Mouse (Mus musculus) CH12.LX (cell line): ENCODE results near the gene Ptpn14. TPM values are rescaled to one million over a fixed set of nuclear protein-coding genes. Genes with fewer than 3 reads are reported as not detected.

Experiments used
- DNase-seq: peaks from one replicate; pipeline ENCODE4 v3.0.0-alpha.2; 2013; ENCODE audit errors: extremely low read depth
- H3K27ac ChIP-seq: 2 replicates; pipeline ENCODE4 v1.5.1; 2012; ENCODE audit warnings: low read depth, mild to moderate bottlenecking, control low read depth, moderate library complexity; ENCODE audit not compliant: insufficient read depth
- H3K27me3 ChIP-seq: replicated peaks from 2 replicates; pipeline ENCODE3; 2012; ENCODE audit warnings: inconsistent platforms
- H3K36me3 ChIP-seq, 2 experiments: replicated peaks in 1 of 2; 2 replicates each; pipeline versions ENCODE3 to v1.6.1; 2012; ENCODE audit warnings: inconsistent platforms in 1 of 2, low read length in 1 of 2, mild to moderate bottlenecking in 1 of 2, mixed read lengths in 1 of 2, moderate library complexity in 1 of 2; ENCODE audit not compliant: control insufficient read depth in 1 of 2, insufficient read depth in 1 of 2
- H3K4me1 ChIP-seq, 2 experiments: 2 replicates each; pipeline ENCODE4 v1.6.1; 2012; ENCODE audit warnings: inconsistent platforms in 1 of 2, moderate library complexity in 1 of 2; ENCODE audit not compliant: insufficient read depth in 2 of 2, control insufficient read depth in 1 of 2
- H3K4me2 ChIP-seq: 2 replicates; pipeline ENCODE4 v1.6.1; 2012; ENCODE audit warnings: low read depth, mild to moderate bottlenecking, control low read depth; ENCODE audit not compliant: poor library complexity, insufficient read depth, severe bottlenecking
- H3K4me3 ChIP-seq, 3 experiments: fragments of 150-350 bp in 1 of 3; sonication (generic) in 1 of 3; replicated peaks in 1 of 3; 2 replicates each; pipeline versions ENCODE3 to v1.5.1; 2011 to 2012; ENCODE audit warnings: low read depth in 2 of 3, low read length in 2 of 3, mild to moderate bottlenecking in 2 of 3, moderate library complexity in 2 of 3, control low read depth in 1 of 3, improper control_type of control experiment in 1 of 3, inconsistent platforms in 1 of 3, mixed read lengths in 1 of 3; ENCODE audit not compliant: poor library complexity in 1 of 3
- H3K79me2 ChIP-seq: replicated peaks from 2 replicates; pipeline ENCODE4 v1.6.1; 2012; ENCODE audit warnings: mild to moderate bottlenecking, moderate library complexity; ENCODE audit not compliant: control insufficient read depth, poor library complexity, insufficient read depth, severe bottlenecking; ENCODE audit errors: extremely low read depth
- H3K9ac ChIP-seq: 2 replicates; pipeline ENCODE4 v1.6.1; 2012; ENCODE audit warnings: low read depth, mild to moderate bottlenecking, control low read depth, moderate library complexity; ENCODE audit not compliant: insufficient read depth
- H3K9me3 ChIP-seq: replicated peaks from 2 replicates; pipeline ENCODE3; 2012; ENCODE audit warnings: low read length, inconsistent platforms, mixed read lengths
- BHLHE40 ChIP-seq: IDR thresholded peaks from 2 replicates; pipeline ENCODE4 v1.6.1; 2011; ENCODE audit warnings: mild to moderate bottlenecking, low read depth, low read length, improper control_type of control experiment
- CHD2 ChIP-seq: IDR thresholded peaks from 2 replicates; pipeline ENCODE4 v1.6.1; 2011; ENCODE audit warnings: low read length, improper control_type of control experiment
- CTCF ChIP-seq, 2 experiments: IDR thresholded peaks in 1 of 2; conservative IDR thresholded peaks in 1 of 2; 2 replicates each; pipeline ENCODE4 v1.5.1; 2011 to 2012; ENCODE audit warnings: low read depth in 2 of 2, low read length in 2 of 2, improper control_type of control experiment in 1 of 2, inconsistent platforms in 1 of 2, mild to moderate bottlenecking in 1 of 2, moderate library complexity in 1 of 2
- E2F4 ChIP-seq: IDR thresholded peaks from 2 replicates; pipeline ENCODE4 v1.6.1; 2011; ENCODE audit warnings: low read depth, low read length, improper control_type of control experiment; ENCODE audit not compliant: insufficient replicate concordance
- ELF1 ChIP-seq: IDR thresholded peaks from 2 replicates; pipeline ENCODE4 v1.6.1; 2014; ENCODE audit warnings: low read depth, mild to moderate bottlenecking, inconsistent platforms, low read length, improper control_type of control experiment
- EP300 ChIP-seq: IDR thresholded peaks from 2 replicates; pipeline ENCODE4 v1.6.1; 2011; ENCODE audit warnings: low read length, improper control_type of control experiment
- GABPA ChIP-seq: IDR thresholded peaks from 2 replicates; pipeline ENCODE4 v1.6.1; 2012; ENCODE audit warnings: low read depth, low read length, improper control_type of control experiment, inconsistent platforms; ENCODE audit not compliant: insufficient replicate concordance
- HCFC1 ChIP-seq: IDR thresholded peaks from 2 replicates; pipeline ENCODE4 v1.6.1; 2012; ENCODE audit warnings: low read depth, mild to moderate bottlenecking, inconsistent platforms, low read length, improper control_type of control experiment
- IRF4 ChIP-seq: IDR thresholded peaks from 2 replicates; pipeline ENCODE4 v1.6.1; 2014; ENCODE audit warnings: low read depth, mild to moderate bottlenecking, inconsistent platforms, low read length, improper control_type of control experiment
- JUND ChIP-seq: conservative IDR thresholded peaks from 2 replicates; pipeline ENCODE4 v1.6.1; 2011; ENCODE audit warnings: low read depth, low read length, improper control_type of control experiment
- KAT2A ChIP-seq: IDR thresholded peaks from 2 replicates; pipeline ENCODE4 v1.6.1; 2012; ENCODE audit warnings: low read length, improper control_type of control experiment, inconsistent platforms; ENCODE audit not compliant: insufficient replicate concordance
- MAFK ChIP-seq: IDR thresholded peaks from 2 replicates; pipeline ENCODE4 v1.6.1; 2011; ENCODE audit warnings: low read length, improper control_type of control experiment; ENCODE audit not compliant: insufficient replicate concordance
- MAX ChIP-seq: IDR thresholded peaks from 2 replicates; pipeline ENCODE4 v1.6.1; 2011; ENCODE audit warnings: low read length, improper control_type of control experiment
- MAZ ChIP-seq: IDR thresholded peaks from 2 replicates; pipeline ENCODE4 v1.6.1; 2012; ENCODE audit warnings: low read depth, mild to moderate bottlenecking, inconsistent platforms, low read length, improper control_type of control experiment, moderate library complexity
- MXI1 ChIP-seq: IDR thresholded peaks from 2 replicates; pipeline ENCODE4 v1.6.1; 2011; ENCODE audit warnings: mild to moderate bottlenecking, low read depth, low read length, improper control_type of control experiment
- MYC ChIP-seq: IDR thresholded peaks from 2 replicates; pipeline ENCODE4 v1.6.1; 2011; ENCODE audit warnings: low read depth, mild to moderate bottlenecking, improper control_type of control experiment, low read length
- NELFE ChIP-seq: IDR thresholded peaks from 2 replicates; pipeline ENCODE4 v1.6.1; 2011; ENCODE audit warnings: low read depth, low read length, improper control_type of control experiment
- RAD21 ChIP-seq: IDR thresholded peaks from 2 replicates; pipeline ENCODE4 v1.6.1; 2011; ENCODE audit warnings: low read depth, mild to moderate bottlenecking, low read length, improper control_type of control experiment, moderate library complexity
- RCOR1 ChIP-seq: conservative IDR thresholded peaks from 2 replicates; pipeline ENCODE4 v1.6.1; 2012; ENCODE audit warnings: low read depth, mild to moderate bottlenecking, inconsistent platforms, low read length, improper control_type of control experiment
- SIN3A ChIP-seq: IDR thresholded peaks from 2 replicates; pipeline ENCODE4 v1.6.1; 2012; ENCODE audit warnings: low read length, improper control_type of control experiment, inconsistent platforms
- SMC3 ChIP-seq: IDR thresholded peaks from 2 replicates; pipeline ENCODE4 v1.6.1; 2011; ENCODE audit warnings: low read depth, low read length, improper control_type of control experiment
- TBP ChIP-seq: conservative IDR thresholded peaks from 2 replicates; pipeline ENCODE4 v1.6.1; 2011; ENCODE audit warnings: low read depth, low read length, improper control_type of control experiment
- UBTF ChIP-seq: IDR thresholded peaks from 2 replicates; pipeline ENCODE4 v1.6.1; 2012; ENCODE audit warnings: low read depth, mild to moderate bottlenecking, inconsistent platforms, low read length, improper control_type of control experiment, moderate library complexity
- USF2 ChIP-seq: conservative IDR thresholded peaks from 2 replicates; pipeline ENCODE4 v1.6.1; 2011; ENCODE audit warnings: low read depth, low read length, improper control_type of control experiment
- ZC3H11A ChIP-seq: IDR thresholded peaks from 2 replicates; pipeline ENCODE4 v1.6.1; 2012; ENCODE audit warnings: low read depth, mild to moderate bottlenecking, inconsistent platforms, low read length, improper control_type of control experiment
- ZKSCAN1 ChIP-seq: IDR thresholded peaks from 2 replicates; pipeline ENCODE4 v1.6.1; 2012; ENCODE audit warnings: low read depth, inconsistent platforms, low read length, improper control_type of control experiment, borderline replicate concordance
- ZMIZ1 ChIP-seq: IDR thresholded peaks from 2 replicates; pipeline ENCODE4 v1.6.1; 2012; ENCODE audit warnings: low read depth, mild to moderate bottlenecking, inconsistent platforms, low read length, improper control_type of control experiment
- ZNF384 ChIP-seq: IDR thresholded peaks from 2 replicates; pipeline ENCODE4 v1.6.1; 2012; ENCODE audit warnings: low read depth, low read length, improper control_type of control experiment, inconsistent platforms
- dilution Hi-C: fragments of 300-500 bp; cut with MboI; formaldehyde crosslinking; loops from 2 replicates; pipeline ENCODE4 v1.14.3; 2020; ENCODE audit warnings: low sequenced_read_pairs; ENCODE audit not compliant: extremely low pct_unique_long_range_greater_than_20kb, extremely low pct_ligation_motif_present
- in situ Hi-C: fragments of 300-500 bp; cut with MboI; formaldehyde crosslinking; loops from 3 replicates; pipeline ENCODE4 v1.14.3; 2019; ENCODE audit warnings: low sequenced_read_pairs, low pct_ligation_motif_present, low pct_unique_long_range_greater_than_20kb, mixed read lengths
- polyA plus RNA-seq: library from polyadenylated mRNA; unstranded; fragments of >175 nt; gene quantifications from 2 replicates; pipeline ENCODE4 v1.2.1, GENCODE M21; 2012; ENCODE audit warnings: low read depth; ENCODE audit not compliant: insufficient read length
- total RNA-seq, 2 experiments: library from RNA; depleted of rRNA; stranded (reverse); fragments of 300-350 nt in 1 of 2; fragments of >200 nt in 1 of 2; gene quantifications; 2 replicates each; pipeline ENCODE4 v1.2.3; 2012 to 2014

Ptpn14 gene
- total and polyA plus RNA-seq, 3 experiments: under 0.01 to 0.10 TPM; not detected in 1

DNA sequence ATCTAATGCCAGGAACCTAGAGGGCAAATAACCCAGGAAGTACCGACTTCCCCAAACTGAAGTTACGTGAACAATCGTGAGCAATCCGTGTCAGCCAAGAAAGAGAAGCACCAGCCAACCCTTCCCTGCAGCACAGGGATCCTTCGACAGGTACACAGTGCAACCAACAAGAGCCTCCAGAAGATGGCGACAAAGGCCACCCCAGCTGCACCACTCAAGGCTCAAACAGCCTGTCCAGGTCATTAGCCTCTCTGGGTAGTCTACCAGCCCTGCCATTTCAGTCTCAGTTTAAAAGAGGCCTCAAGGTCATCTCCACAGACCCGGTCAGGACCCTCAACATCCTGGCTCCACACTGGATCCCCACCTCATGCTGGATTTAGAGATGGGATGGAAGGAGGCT is 159.4 kb downstream of the Ptpn14 start:
- Histone ChIP-seq H3K27me3 (no peaks in the 10 kb centered on the region), H3K4me3 (no peak overlapping the region), H3K79me2 (no peaks in the 10 kb centered on the region), H3K9ac (no peak overlapping the region), H3K36me3 (peaks cover 28 to 95% of the 10 kb centered on the region in 2 experiments), H3K4me1 (no peaks in the 10 kb centered on the region), H3K4me2 (no peak overlapping the region), H3K9me3 (no peaks in the 10 kb centered on the region), H3K27ac (no peak overlapping the region)
- in situ Hi-C loops: loop anchor here (5.0 kb wide), 2 partner anchors 35 to 85 kb away; partner anchors contain the start of gene Smyd2
- dilution Hi-C loops: no loop called here
- DNase-seq: peak; percentile 56
- TF ChIP-seq MAFK (no peak), IRF4 (no peak), MAZ (no peak), SMC3 (peak; percentile 77), ZMIZ1 (no peak), RCOR1 (no peak), CTCF (conservative IDR thresholded peaks at IDR 0.05 in 1 of 2, IDR thresholded peaks at IDR 0.05 in 1 of 2; ENCODE audit: low read depth in 2 of 2, low read length in 2 of 2) (peak; percentile 55 to 85; a peak in 3 of 4 replicates), EP300 (no peak), ZC3H11A (no peak), GABPA (no peak), RAD21 (peak; percentile 78), USF2 (no peak), NELFE (no peak), MYC (no peak), CHD2 (no peak), KAT2A (no peak), TBP (no peak), ELF1 (no peak)

- H3K4me3 ChIP-seq: no peak overlapping the region
- H3K4me2 ChIP-seq: no peak overlapping the region
- no peaks in the 10 kb centered on the region for H3K79me2 ChIP-seq
- no peak overlapping the region for H3K27ac ChIP-seq
- H3K9me3 ChIP-seq: no peaks in the 10 kb centered on the region
- H3K36me3 ChIP-seq: peaks cover 32 to 95% of the 10 kb centered on the region in 2 experiments
- H3K9ac ChIP-seq: no peak overlapping the region
- no peak for DNase-seq
- no peaks in the 10 kb centered on the region for H3K27me3 ChIP-seq
- in situ Hi-C loops: loop anchor here (5.0 kb wide), 2 partner anchors 34 to 84 kb away; partner anchors contain the start of gene Smyd2
- TF ChIP-seq ZKSCAN1 (no peak), E2F4 (no peak), BHLHE40 (no peak), SIN3A (no peak), HCFC1 (no peak), MAX (no peak), CHD2 (no peak), EP300 (no peak), GABPA (no peak), ZNF384 (no peak), UBTF (no peak), MXI1 (no peak), JUND (no peak), USF2 (no peak)
- no peaks in the 10 kb centered on the region for H3K4me1 ChIP-seq
- dilution Hi-C loops: no loop called here
These were observed 160.7 kb downstream of the Ptpn14 start for GRCm38 (mm10) chr1:189888749-189889148.
